Mouse (Mus musculus) liver, postnatal 0 days (tissue): ENCODE measurements around the gene C5ar1.
"Not testable (repeated sequence)": the region's sequence is repeated elsewhere in the genome, so short reads cannot be mapped to it uniquely, and the experiment has no call there.

Experiments used
- CTCF ChIP-seq: sonication (generic); IDR thresholded peaks from 2 replicates; pipeline ENCODE4 v1.5.1; 2016; ENCODE audit warnings: antibody characterized with exemption, low read depth
- EP300 ChIP-seq: IDR thresholded peaks from 2 replicates; pipeline ENCODE4 v1.6.1; 2016; ENCODE audit warnings: antibody characterized with exemption, low read depth, mild to moderate bottlenecking

DNA sequence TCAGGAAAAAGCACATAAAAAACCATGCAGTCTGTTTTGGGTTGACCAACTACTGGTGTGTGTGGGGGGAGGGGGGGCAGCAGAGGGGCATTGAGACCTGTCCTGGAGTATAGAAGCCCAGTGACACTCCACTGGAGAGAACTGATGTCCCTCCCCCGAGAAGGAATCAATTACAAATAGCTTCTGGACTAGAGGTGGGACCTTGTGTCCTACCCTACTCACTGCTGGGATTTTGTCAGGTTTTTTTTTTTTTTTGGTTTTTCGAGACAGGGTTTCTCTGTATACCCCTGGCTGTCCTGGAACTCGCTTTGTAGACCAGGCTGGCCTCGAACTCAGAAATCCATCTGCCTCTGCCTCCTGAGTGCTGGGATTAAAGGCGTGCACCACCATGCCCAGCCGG lies 47.8 kb upstream of the C5ar1 start:
- not testable (repeated sequence) for TF ChIP-seq CTCF, EP300
